Comparison of ENCODE assay signal across 15 mouse cellular contexts in genomic region chr14:28225550-28225949, GRCm38 (mm10).
"Had no signal": no experiment of that assay in that cellular context is flagged by ENCODE, and none has a peak within 500 bp of the region (broad histone marks: within the 10 kb centered on the region; RNA-seq: fewer than 3 reads in every experiment).

No protein-coding gene starts in this region.

- DNase-seq: retina, postnatal 1 day; right cerebral cortex, postnatal 25 days; right cerebral cortex, postnatal 4 days; spleen, adult 18-20 months; thymus, adult 18-20 months; thymus, adult 2 months; thymus, postnatal 14 days; thymus, postnatal 25 days; thymus, postnatal 36 days; thymus, postnatal 4 days had no signal

- H3K4me3 ChIP-seq: neural tube, embryonic 12.5 days; neural tube, embryonic 13.5 days; neural tube, embryonic 15.5 days; stomach, embryonic 15.5 days had no signal

- H3K27ac ChIP-seq: neural tube, embryonic 12.5 days; neural tube, embryonic 13.5 days; neural tube, embryonic 15.5 days; stomach, embryonic 15.5 days; stomach, postnatal 0 days had no signal
